Mouse (Mus musculus): ENCODE results near the gene Spop.

The Spop gene

DNA sequence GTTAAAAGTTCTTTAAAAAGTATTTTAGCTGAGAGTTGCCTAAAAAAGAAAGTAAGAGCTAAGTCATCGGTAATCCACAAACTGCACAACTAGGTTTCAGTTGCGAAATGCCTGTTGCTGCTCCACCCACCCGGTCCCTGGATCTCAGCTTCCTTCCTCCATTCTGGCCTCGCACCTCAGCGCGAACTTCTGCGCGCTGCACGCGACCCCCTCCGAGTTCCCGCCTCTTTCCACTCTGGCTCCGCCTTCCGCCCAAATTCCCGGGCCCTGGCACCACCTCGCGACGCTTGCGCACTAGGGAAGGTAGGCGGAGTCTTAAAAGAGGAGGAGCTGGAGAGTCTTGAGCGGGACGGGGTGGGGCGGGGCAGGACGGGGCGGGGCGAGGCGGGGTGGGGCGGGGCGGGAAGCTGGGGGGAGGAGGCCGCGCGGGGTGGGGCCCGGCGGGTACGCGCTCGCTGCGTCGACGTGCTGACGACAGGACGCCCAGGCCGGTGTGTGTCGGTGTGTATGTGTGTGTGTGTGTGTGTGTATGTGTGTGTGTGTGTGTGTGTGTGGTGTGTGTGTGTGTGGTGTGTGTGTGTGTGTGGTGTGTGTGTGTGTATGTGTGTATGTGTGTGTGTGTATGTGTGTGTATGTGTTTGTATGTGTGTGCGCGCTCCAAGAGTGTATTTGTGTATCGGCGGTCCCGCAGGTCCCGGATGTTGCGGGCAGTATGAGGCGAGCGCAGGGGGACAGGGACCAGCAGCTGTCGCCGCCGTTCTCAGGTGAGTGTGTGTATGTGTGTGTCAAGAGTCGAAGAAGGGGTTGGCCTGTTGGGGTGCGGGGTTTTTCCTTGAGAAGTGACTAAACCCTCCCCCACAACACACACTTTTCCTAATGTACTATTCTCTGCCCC lies at the start of gene Spop:
Gene Spop (plus strand): TSS at position 440 of the 895 bp plus-strand sequence.
- peak; percentile 96 for DNase-seq

- no peak for DNase-seq
Observed at GRCm38 (mm10) chr11:95364388-95364787, 49.5 kb upstream of the Spop start.

DNA sequence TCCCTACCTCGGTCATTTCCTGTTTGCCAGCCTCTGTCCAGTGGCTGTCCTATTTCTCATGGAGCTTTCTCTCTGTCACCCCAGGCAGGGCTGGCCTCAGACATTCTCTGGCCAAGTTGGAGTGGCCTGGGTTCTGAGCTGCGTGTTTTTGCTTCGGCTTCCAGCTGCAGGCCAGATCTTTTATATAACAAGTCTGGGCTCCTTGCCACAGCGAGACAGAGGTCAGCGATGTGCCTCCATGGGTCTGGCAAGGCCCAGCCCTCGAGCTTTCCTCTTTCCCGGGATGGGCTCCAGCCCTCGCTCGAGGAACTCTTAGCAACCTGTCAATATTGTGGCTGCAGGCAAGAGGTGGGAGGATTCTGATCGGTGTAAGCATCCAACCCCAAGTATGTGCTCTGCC lies 48.3 kb upstream of the Spop start:
- peak; percentile 84 for DNase-seq

- DNase-seq: peak; percentile 38
Observed at GRCm38 (mm10) chr11:95366280-95366897, 47.5 kb upstream of the Spop start.

- no peak for DNase-seq
Observed at GRCm38 (mm10) chr11:95367011-95367735, 46.7 kb upstream of the Spop start.

DNA sequence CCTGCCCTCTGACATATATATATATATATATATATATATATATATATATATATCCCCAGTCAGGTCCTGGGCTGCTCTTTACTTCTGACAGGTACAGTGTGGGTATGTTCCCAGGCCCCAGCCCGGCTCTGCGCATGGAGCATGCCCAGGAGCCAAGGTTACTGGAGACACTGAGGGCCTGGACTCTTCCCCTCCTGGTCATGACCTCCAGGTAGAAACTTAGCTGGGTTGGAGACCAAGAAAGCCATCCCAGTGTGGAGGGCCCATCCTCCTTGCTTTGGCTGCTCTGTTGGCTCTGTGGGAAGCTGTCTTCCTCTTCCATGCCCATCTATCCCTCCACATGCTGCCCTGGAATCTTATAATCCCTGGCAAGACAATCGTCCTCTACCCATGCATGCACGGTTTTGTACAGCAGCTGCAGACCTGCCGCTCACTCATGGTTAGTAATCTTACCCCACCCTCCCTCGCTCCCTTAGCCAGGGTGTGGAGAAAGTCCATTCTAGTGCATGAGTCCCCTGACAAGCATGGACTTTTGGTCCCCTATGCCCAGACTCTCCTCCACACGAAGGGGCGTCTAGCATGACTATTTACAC lies 45.6 kb upstream of the Spop start:
- DNase-seq: no peak

DNA sequence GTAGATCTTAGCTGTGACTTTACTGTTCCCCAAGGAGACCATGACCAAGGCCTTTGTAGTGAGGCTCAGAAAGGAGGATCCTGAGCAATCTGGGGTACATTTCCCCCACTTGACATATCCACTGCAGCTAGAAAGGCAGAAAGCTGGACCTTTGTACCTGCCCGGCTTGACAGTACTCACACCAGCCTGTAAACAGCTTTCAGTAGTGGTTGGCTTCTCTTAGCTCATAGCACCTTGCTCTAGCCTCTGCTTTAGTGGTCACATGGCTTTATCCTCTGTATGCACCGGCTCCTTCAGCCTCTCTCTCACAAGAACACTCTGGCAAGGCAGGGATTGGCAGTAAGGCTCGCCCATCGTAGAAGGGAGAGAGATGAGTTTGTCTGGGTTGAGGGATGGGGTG lies 45.0 kb upstream of the Spop start:
- DNase-seq: no peak

GRCm38 (mm10) chr11:95369964-95370890 lies 43.7 kb upstream of the Spop start:
- DNase-seq: peak; percentile 50

DNA sequence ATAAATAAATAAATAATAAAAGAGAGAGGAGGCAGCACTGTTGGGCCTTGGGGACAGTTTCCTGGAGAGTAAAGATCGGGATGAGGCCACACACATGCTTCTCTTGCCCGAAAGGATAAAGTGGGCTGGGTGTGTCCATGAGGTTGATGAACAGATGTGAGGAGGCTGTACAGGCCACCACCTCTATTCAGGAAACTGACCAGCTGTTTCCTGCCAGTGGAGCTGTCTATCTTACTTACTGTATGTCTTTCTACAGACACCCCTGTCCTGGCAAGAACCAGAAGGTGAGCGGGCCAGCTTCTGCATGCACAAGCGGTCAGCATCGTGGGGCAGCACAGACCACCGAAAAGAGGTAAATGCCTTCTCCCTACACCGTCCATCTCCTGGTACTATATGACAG lies 42.7 kb upstream of the Spop start:
- DNase-seq: no peak

DNA sequence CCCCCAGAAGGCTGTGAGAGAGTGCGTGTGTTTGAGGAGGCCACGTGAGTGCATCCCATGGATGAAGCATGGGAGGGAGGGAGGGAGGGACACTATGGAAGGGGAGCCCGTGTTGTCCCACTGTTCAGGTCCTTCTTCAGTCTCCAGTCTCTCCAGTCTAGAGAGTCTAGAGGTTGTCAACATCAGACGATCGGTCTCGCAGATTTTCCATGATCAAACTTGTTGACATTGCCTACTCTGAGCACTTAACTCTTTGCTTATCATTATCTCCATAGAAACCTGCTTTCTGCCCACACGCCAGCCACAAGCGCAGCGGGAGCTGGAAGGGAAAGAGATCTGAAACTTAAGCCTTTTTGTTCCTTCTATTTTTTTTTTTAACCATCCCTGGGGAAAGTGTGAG lies 35.0 kb upstream of the Spop start:
- no peak for DNase-seq

DNA sequence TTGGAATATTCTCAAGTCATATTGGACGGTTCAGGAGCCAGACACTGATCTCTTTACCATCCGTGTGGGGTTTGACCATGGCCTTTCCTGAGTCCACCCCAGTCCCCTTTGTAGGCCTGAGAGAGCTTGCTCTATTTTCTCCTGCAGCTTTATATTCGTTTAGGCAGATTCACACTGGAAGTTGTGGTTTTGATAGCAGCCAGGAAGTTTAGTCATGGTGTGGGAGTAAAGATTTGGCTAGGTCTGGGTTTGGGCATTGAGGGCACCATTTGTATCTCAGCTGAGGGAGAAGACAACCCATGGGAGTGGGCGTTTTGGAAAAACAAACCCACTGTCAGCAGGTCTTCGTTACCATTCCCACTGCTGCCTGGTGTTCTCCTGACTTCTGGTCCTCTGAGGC lies 34.3 kb upstream of the Spop start:
- no peak for DNase-seq

DNA sequence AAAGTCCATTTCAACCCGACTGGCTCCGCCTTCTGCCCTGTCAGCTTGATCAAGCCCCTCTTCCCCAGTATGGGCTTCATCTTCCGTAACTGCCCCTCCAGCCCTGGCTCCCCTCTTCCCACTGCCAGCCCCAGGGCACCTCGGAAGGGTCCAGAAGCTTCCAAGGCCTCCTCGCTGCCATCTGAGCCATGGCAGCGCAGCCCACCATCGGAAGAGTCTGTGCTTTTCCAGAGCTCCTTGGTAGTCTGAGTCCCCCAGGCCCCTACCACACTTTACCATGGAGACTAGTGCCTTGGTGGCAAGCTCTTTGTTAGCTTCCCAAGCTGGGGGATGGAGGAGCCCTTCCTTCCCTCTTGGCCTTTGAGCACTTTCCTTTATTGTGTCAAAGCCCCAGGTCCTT lies 33.2 kb upstream of the Spop start:
- no peak for DNase-seq

DNA sequence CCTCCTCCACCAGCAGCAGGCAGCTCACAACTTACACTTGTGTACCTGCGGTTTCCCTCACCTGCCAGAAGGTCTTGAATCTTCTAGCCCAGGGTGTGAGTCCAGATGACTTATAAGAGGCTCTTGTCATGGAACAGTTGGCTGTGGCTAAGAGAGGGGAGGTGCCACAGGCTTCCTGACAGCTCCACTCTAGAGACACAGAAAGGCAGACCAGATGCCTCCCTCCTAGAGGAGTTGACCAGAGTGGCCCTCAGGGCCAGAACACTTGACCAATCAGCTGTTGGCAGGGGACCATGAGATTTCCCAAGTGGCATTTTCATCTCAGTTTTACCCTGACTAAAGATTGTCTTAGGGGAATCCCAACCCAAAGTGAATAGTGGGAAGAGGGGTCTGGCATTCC lies 32.7 kb upstream of the Spop start:
- DNase-seq: no peak

- no peak for DNase-seq
Observed at GRCm38 (mm10) chr11:95383331-95383986, 30.4 kb upstream of the Spop start.

DNA sequence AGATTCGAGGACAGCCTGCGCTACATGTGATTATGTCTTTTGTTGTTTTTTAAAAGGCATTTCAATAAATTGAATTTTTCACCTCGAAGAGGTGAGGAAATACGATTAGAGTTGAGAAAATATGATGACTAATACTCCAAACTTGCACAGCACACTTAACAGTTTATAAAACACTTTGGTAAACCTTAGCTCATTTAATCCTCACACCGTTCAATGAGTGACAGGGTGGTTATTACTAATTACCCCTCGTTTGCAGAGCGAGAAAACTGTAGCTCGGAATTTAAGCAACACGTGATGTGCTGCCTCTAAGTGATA lies 29.9 kb upstream of the Spop start:
- no peak for DNase-seq

DNA sequence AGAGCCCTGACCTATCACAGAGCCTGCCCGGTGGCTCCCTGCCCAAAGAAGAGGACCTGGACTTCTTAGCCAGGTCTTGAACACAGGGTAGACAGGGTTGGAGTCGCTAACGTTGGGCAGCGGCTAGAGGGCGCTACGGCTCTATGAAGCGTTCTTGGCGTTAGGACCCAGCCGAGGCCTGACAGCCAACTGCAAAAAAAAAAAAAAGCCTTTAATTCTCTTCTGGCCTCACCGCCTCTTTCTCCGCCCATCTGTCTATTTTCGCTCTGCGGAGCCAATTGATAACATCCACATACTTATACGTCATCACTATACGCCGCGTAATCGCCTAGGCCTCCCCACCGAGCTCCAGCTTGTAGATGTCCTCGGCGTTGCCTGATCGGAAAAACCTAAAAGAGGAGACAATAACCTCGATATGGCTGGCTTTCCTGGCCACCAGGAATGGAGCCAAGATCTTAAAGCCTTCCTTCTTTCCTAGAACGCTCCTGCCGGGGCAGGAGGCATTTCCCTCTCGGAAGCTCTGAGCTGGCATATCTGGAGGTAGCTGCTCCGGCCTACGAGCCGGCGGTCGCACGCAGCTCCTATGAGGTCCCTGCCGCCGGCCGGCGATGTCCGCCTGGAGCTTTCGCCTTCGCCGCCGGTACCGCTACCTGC lies 29.4 kb upstream of the Spop start, which contains the start of gene Slc35b1:
Gene Slc35b1 (plus strand): TSS at position 374 of the 654 bp plus-strand sequence.
- DNase-seq: peak; percentile 90

GRCm38 (mm10) chr11:95384973-95385320 lies 28.9 kb upstream of the Spop start:
- DNase-seq: no peak

GRCm38 (mm10) chr11:95387354-95387753 lies 26.5 kb upstream of the Spop start:
- no peak for DNase-seq

GRCm38 (mm10) chr11:95389006-95389405 lies 24.9 kb upstream of the Spop start:
- DNase-seq: no peak

DNA sequence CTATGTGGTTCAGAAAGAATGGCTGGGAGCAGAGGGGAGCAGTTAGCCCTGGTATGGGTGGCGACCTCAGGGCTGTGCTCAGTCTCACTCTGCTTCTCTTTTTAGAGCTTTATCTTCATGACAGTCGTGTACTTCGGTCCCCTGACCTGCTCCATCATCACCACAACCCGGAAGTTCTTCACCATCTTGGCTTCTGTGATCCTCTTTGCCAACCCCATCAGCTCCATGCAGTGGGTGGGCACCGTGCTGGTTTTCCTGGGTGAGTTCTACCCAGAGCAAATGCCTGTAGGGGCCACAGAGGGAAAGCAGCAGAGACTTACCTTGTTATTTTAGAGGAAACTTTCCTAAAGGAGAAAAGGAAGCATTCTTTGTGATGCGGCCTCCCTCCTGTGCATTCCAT lies 23.5 kb upstream of the Spop start:
- no peak for DNase-seq

GRCm38 (mm10) chr11:95391201-95391600 lies 22.7 kb upstream of the Spop start:
- no peak for DNase-seq

All from lung, postnatal 14 days (tissue).